Mouse (Mus musculus) olfactory bulb, adult 2 months (tissue): ENCODE results near the gene Ift122. TPM values are rescaled to one million over a fixed set of nuclear protein-coding genes. Genes with fewer than 3 reads are reported as not detected.
A peak's percentile ranks its signal among the peaks of the same experiment; 100 is the strongest.

Experiments
- H3K27ac ChIP-seq: fragments of 200-500 bp; 2 replicates; pipeline ENCODE4 v1.5.1; 2012; ENCODE audit warnings: low read depth, low read length; ENCODE audit not compliant: insufficient read depth
- H3K4me1 ChIP-seq: fragments of 200-500 bp; 2 replicates; pipeline ENCODE4 v1.6.1; 2012; ENCODE audit warnings: low read length; ENCODE audit not compliant: control insufficient read depth, insufficient read depth
- H3K4me3 ChIP-seq: fragments of 200-500 bp; 2 replicates; pipeline ENCODE4 v1.5.1; 2012; ENCODE audit warnings: mild to moderate bottlenecking, low read depth, low read length, moderate library complexity; ENCODE audit not compliant: insufficient read depth
- CTCF ChIP-seq: fragments of 200-500 bp; IDR thresholded peaks from 2 replicates; pipeline ENCODE4 v1.5.1; 2012; ENCODE audit warnings: low read depth, mild to moderate bottlenecking, low read length, moderate library complexity; ENCODE audit not compliant: insufficient read depth
- POLR2A ChIP-seq: fragments of 200-500 bp; IDR thresholded peaks from 2 replicates; pipeline ENCODE4 v1.6.1; 2012; ENCODE audit warnings: mild to moderate bottlenecking, low read depth, low read length, moderate library complexity; ENCODE audit not compliant: insufficient read depth
- WGBS: fragments of 180-500 bp; shearing (Covaris S2); methylation state at CpG from one replicate; pipeline ENCODE4 v1.1.7; 2018; 5-methylcytosine and 5-hydroxymethylcytosine counted together
- polyA plus RNA-seq: library from polyadenylated mRNA; stranded (reverse); fragments of >200 nt; gene quantifications from 2 replicates; pipeline ENCODE4 v1.2.4, GENCODE M21; 2012; ENCODE audit warnings: low replicate concordance; ENCODE audit not compliant: missing spikeins, insufficient read depth, insufficient read length

Ift122 gene
- polyA plus RNA-seq, 1 experiment: not detected

GRCm38 (mm10) chr6:115838745-115839144, 14.5 kb upstream of the Ift122 start:
- Histone ChIP-seq H3K4me1 (peaks cover 11% of the 10 kb centered on the region), H3K4me3 (no peak overlapping the region), H3K27ac (no peak overlapping the region)
- TF ChIP-seq CTCF (no peak), POLR2A (no peak)
- 73% methylated on average over 5 of the region's 5 CpGs for WGBS

GRCm38 (mm10) chr6:115845006-115845405, 8.3 kb upstream of the Ift122 start:
- Histone ChIP-seq H3K4me1 (no peaks in the 10 kb centered on the region), H3K27ac (no peak overlapping the region), H3K4me3 (no peak overlapping the region)
- WGBS: 95% methylated on average over 4 of the region's 4 CpGs
- TF ChIP-seq POLR2A: no peak
- no peak for TF ChIP-seq CTCF

GRCm38 (mm10) chr6:115846640-115847411, 6.4 kb upstream of the Ift122 start:
- WGBS: 32% methylated on average over 8 of the region's 8 CpGs
- Histone ChIP-seq H3K4me3 (no peak overlapping the region), H3K4me1 (no peaks in the 10 kb centered on the region), H3K27ac (no peak overlapping the region)
- TF ChIP-seq POLR2A (no peak), CTCF (no peak)

- Histone ChIP-seq H3K27ac (no peak overlapping the region), H3K4me1 (peaks cover 5% of the 10 kb centered on the region; the same call in 1 of the 2 replicates), H3K4me3 (no peak overlapping the region)
- WGBS: 88% methylated on average over 10 of the region's 10 CpGs
- TF ChIP-seq POLR2A (no peak), CTCF (no peak)
Observed at GRCm38 (mm10) chr6:115848598-115849304, 4.5 kb upstream of the Ift122 start.

- Histone ChIP-seq H3K4me3 (peak overlapping the region; percentile 86), H3K27ac (peak overlapping the region; percentile 79), H3K4me1 (peaks cover 5% of the 10 kb centered on the region; the same call in 1 of the 2 replicates)
- WGBS: 5% methylated on average over 20 of the region's 20 CpGs
- TF ChIP-seq CTCF (no peak), POLR2A (no peak)
Observed at GRCm38 (mm10) chr6:115852446-115853090, 702 bp upstream of the Ift122 start.

- Histone ChIP-seq H3K27ac (peak overlapping the region; percentile 81; the same call in 1 of the 2 replicates), H3K4me1 (peaks cover 5% of the 10 kb centered on the region; the same call in 1 of the 2 replicates), H3K4me3 (peak overlapping the region; percentile 89; the same call in 1 of the 2 replicates)
- 34% methylated on average over 7 of the region's 7 CpGs for WGBS
- TF ChIP-seq POLR2A (no peak), CTCF (no peak)
Observed at GRCm38 (mm10) chr6:115853985-115854384, 715 bp downstream of the Ift122 start.

GRCm38 (mm10) chr6:115854432-115854831, 1.2 kb downstream of the Ift122 start:
- Histone ChIP-seq H3K27ac (no peak overlapping the region), H3K4me1 (peaks cover 8% of the 10 kb centered on the region; the same call in 1 of the 2 replicates), H3K4me3 (no peak overlapping the region)
- WGBS: 54% methylated on average over 2 of the region's 2 CpGs
- no peak for TF ChIP-seq CTCF
- TF ChIP-seq POLR2A: no peak

GRCm38 (mm10) chr6:115855733-115856360, 2.6 kb downstream of the Ift122 start:
- 26% methylated on average over 3 of the region's 3 CpGs for WGBS
- H3K27ac ChIP-seq: no peak overlapping the region
- TF ChIP-seq CTCF (no peak), POLR2A (no peak)
- peaks cover 8% of the 10 kb centered on the region; the same call in 1 of the 2 replicates for H3K4me1 ChIP-seq
- H3K4me3 ChIP-seq: no peak overlapping the region
